Mouse (Mus musculus): ENCODE results near the gene Parp2. TPM values are rescaled to one million over a fixed set of nuclear protein-coding genes. Genes with fewer than 3 reads are reported as not detected.
A peak's percentile ranks its signal among the peaks of the same experiment; 100 is the strongest.

The Parp2 gene
- 68.0 and 68.7 TPM in 2 replicates for polyA plus RNA-seq (2016; fragmentation: Nextera tagmentation; extraction: Ambion mirVana)

- H3K27me3 ChIP-seq (replicated peaks; ENCODE audit: low read depth, poor library complexity, severe bottlenecking): no peaks in the 10 kb centered on the region; the same call in 1 of the 2 replicates
- H3K4me3 ChIP-seq: peak within 1 kb of the TSS; percentile 66
- H3K27ac ChIP-seq (replicated peaks): peak within 1 kb of the TSS; percentile 91
- H3K9me3 ChIP-seq: no peaks in the 10 kb centered on the region
- peaks cover 5% of the 10 kb centered on the region; the same call in 1 of the 2 replicates for H3K4me1 ChIP-seq
- under 1% methylated on average over 42 of the region's 42 CpGs for WGBS
- H3K36me3 ChIP-seq (replicated peaks): peaks cover 27% of the 10 kb centered on the region
- DNase-seq (ENCODE audit: low spot score): peak; percentile 96
These were observed at the start of gene Parp2, which contains the start of gene Ccnb1ip1 for GRCm38 (mm10) chr14:50807487-50808072. Gene Parp2 (plus strand): TSS chr14:50807841. Gene Ccnb1ip1 (minus strand): TSS chr14:50807732.

GRCm38 (mm10) chr14:50758416-50759085, 49.1 kb upstream of the Parp2 start:
- no peaks in the 10 kb centered on the region for H3K27me3 ChIP-seq (replicated peaks; ENCODE audit: low read depth, poor library complexity, severe bottlenecking)
- H3K4me1 ChIP-seq: no peaks in the 10 kb centered on the region
- no peaks in the 10 kb centered on the region for H3K9me3 ChIP-seq
- peaks cover 8% of the 10 kb centered on the region for H3K36me3 ChIP-seq (replicated peaks)
- H3K27ac ChIP-seq (replicated peaks): no peak overlapping the region
- H3K4me3 ChIP-seq: no peak overlapping the region
- 84% methylated on average over 5 of the region's 5 CpGs for WGBS
- DNase-seq (ENCODE audit: low spot score): no peak

- Histone ChIP-seq H3K27ac (replicated peaks) (no peak overlapping the region), H3K4me1 (no peaks in the 10 kb centered on the region), H3K9me3 (no peaks in the 10 kb centered on the region), H3K4me3 (no peak overlapping the region), H3K27me3 (replicated peaks; ENCODE audit: low read depth, poor library complexity, severe bottlenecking) (no peaks in the 10 kb centered on the region), H3K36me3 (replicated peaks) (peaks cover 75% of the 10 kb centered on the region)
- WGBS: 89% methylated on average over 6 of the region's 6 CpGs
- DNase-seq (ENCODE audit: low spot score): no peak
These were observed 41.9 kb upstream of the Parp2 start for GRCm38 (mm10) chr14:50765736-50766135.

GRCm38 (mm10) chr14:50771342-50771741, 36.3 kb upstream of the Parp2 start:
- H3K4me1 ChIP-seq: no peaks in the 10 kb centered on the region
- H3K36me3 ChIP-seq (replicated peaks): peaks cover 92% of the 10 kb centered on the region
- H3K4me3 ChIP-seq: no peak overlapping the region
- WGBS: 86% methylated on average over 2 of the region's 2 CpGs
- H3K27me3 ChIP-seq (replicated peaks; ENCODE audit: low read depth, poor library complexity, severe bottlenecking): no peaks in the 10 kb centered on the region
- no peaks in the 10 kb centered on the region for H3K9me3 ChIP-seq
- no peak for DNase-seq (ENCODE audit: low spot score)
- H3K27ac ChIP-seq (replicated peaks): no peak overlapping the region

GRCm38 (mm10) chr14:50782166-50782565, 25.5 kb upstream of the Parp2 start:
- Histone ChIP-seq H3K4me3 (no peak overlapping the region), H3K9me3 (no peaks in the 10 kb centered on the region), H3K36me3 (replicated peaks) (peaks cover 48% of the 10 kb centered on the region), H3K4me1 (peaks cover 7% of the 10 kb centered on the region; the same call in 1 of the 2 replicates), H3K27ac (replicated peaks) (no peak overlapping the region), H3K27me3 (replicated peaks; ENCODE audit: low read depth, poor library complexity, severe bottlenecking) (no peaks in the 10 kb centered on the region)
- DNase-seq (ENCODE audit: low spot score): no peak
- 95% methylated on average over 3 of the region's 3 CpGs for WGBS

GRCm38 (mm10) chr14:50784391-50785250, 23.0 kb upstream of the Parp2 start:
- Histone ChIP-seq H3K4me1 (peaks cover 7% of the 10 kb centered on the region; the same call in 1 of the 2 replicates), H3K27me3 (replicated peaks; ENCODE audit: low read depth, poor library complexity, severe bottlenecking) (no peaks in the 10 kb centered on the region), H3K27ac (replicated peaks) (peak overlapping the region; percentile 92), H3K36me3 (replicated peaks) (peaks cover 28% of the 10 kb centered on the region), H3K9me3 (no peaks in the 10 kb centered on the region), H3K4me3 (peak overlapping the region; percentile 84)
- WGBS: 29% methylated on average over 16 of the region's 16 CpGs
- no peak for DNase-seq (ENCODE audit: low spot score)

- Histone ChIP-seq H3K4me3 (peak within 1 kb of the TSS; percentile 84), H3K36me3 (replicated peaks) (peaks cover 22% of the 10 kb centered on the region), H3K4me1 (peaks cover 7% of the 10 kb centered on the region; the same call in 1 of the 2 replicates), H3K27me3 (replicated peaks; ENCODE audit: low read depth, poor library complexity, severe bottlenecking) (no peaks in the 10 kb centered on the region), H3K9me3 (no peaks in the 10 kb centered on the region), H3K27ac (replicated peaks) (peak within 1 kb of the TSS; percentile 92)
- peak; percentile 92 for DNase-seq (ENCODE audit: low spot score)
- under 1% methylated on average over 21 of the region's 21 CpGs for WGBS
These were observed 22.4 kb upstream of the Parp2 start, which contains the start of gene Ttc5 for GRCm38 (mm10) chr14:50785251-50785637. Gene Ttc5 (minus strand): TSS chr14:50785519.

- H3K27me3 ChIP-seq (replicated peaks; ENCODE audit: low read depth, poor library complexity, severe bottlenecking): no peaks in the 10 kb centered on the region
- no peak for DNase-seq (ENCODE audit: low spot score)
- no peak overlapping the region for H3K4me3 ChIP-seq
- WGBS: 13% methylated on average over 2 of the region's 2 CpGs
- no peaks in the 10 kb centered on the region for H3K9me3 ChIP-seq
- no peak overlapping the region for H3K27ac ChIP-seq (replicated peaks)
- no peaks in the 10 kb centered on the region for H3K36me3 ChIP-seq (replicated peaks)
- peaks cover 7% of the 10 kb centered on the region; the same call in 1 of the 2 replicates for H3K4me1 ChIP-seq
These were observed 19.5 kb upstream of the Parp2 start for GRCm38 (mm10) chr14:50788157-50788556.

- Histone ChIP-seq H3K27ac (replicated peaks) (no peak overlapping the region), H3K27me3 (replicated peaks; ENCODE audit: low read depth, poor library complexity, severe bottlenecking) (no peaks in the 10 kb centered on the region), H3K4me3 (no peak overlapping the region), H3K36me3 (replicated peaks) (no peaks in the 10 kb centered on the region), H3K4me1 (no peaks in the 10 kb centered on the region), H3K9me3 (no peaks in the 10 kb centered on the region)
- WGBS: 92% methylated on average over 24 of the region's 24 CpGs
- DNase-seq (ENCODE audit: low spot score): no peak
These were observed 12.2 kb upstream of the Parp2 start for GRCm38 (mm10) chr14:50795261-50795935.

GRCm38 (mm10) chr14:50795965-50796364, 11.7 kb upstream of the Parp2 start:
- H3K27me3 ChIP-seq (replicated peaks; ENCODE audit: low read depth, poor library complexity, severe bottlenecking): no peaks in the 10 kb centered on the region
- H3K27ac ChIP-seq (replicated peaks): no peak overlapping the region
- no peak for DNase-seq (ENCODE audit: low spot score)
- no peak overlapping the region for H3K4me3 ChIP-seq
- H3K36me3 ChIP-seq (replicated peaks): no peaks in the 10 kb centered on the region
- no peaks in the 10 kb centered on the region for H3K4me1 ChIP-seq
- WGBS: 89% methylated on average over 4 of the region's 4 CpGs
- no peaks in the 10 kb centered on the region for H3K9me3 ChIP-seq

GRCm38 (mm10) chr14:50796464-50796863, 11.2 kb upstream of the Parp2 start:
- DNase-seq (ENCODE audit: low spot score): no peak
- H3K9me3 ChIP-seq: no peaks in the 10 kb centered on the region
- no peak overlapping the region for H3K4me3 ChIP-seq
- H3K27ac ChIP-seq (replicated peaks): no peak overlapping the region
- no peaks in the 10 kb centered on the region for H3K27me3 ChIP-seq (replicated peaks; ENCODE audit: low read depth, poor library complexity, severe bottlenecking)
- H3K4me1 ChIP-seq: no peaks in the 10 kb centered on the region
- H3K36me3 ChIP-seq (replicated peaks): no peaks in the 10 kb centered on the region
- 87% methylated on average over 1 of the region's 1 CpGs for WGBS

- DNase-seq (ENCODE audit: low spot score): no peak
- Histone ChIP-seq H3K4me1 (no peaks in the 10 kb centered on the region), H3K27me3 (replicated peaks; ENCODE audit: low read depth, poor library complexity, severe bottlenecking) (no peaks in the 10 kb centered on the region), H3K27ac (replicated peaks) (no peak overlapping the region), H3K36me3 (replicated peaks) (no peaks in the 10 kb centered on the region), H3K9me3 (no peaks in the 10 kb centered on the region), H3K4me3 (no peak overlapping the region)
- WGBS: 62% methylated on average over 2 of the region's 2 CpGs
These were observed 9.1 kb upstream of the Parp2 start for GRCm38 (mm10) chr14:50798512-50798911.

All from embryonic facial prominence, embryonic 10.5 days (tissue).